Mouse (Mus musculus): ENCODE data around the gene Cd96.

The Cd96 gene

DNA sequence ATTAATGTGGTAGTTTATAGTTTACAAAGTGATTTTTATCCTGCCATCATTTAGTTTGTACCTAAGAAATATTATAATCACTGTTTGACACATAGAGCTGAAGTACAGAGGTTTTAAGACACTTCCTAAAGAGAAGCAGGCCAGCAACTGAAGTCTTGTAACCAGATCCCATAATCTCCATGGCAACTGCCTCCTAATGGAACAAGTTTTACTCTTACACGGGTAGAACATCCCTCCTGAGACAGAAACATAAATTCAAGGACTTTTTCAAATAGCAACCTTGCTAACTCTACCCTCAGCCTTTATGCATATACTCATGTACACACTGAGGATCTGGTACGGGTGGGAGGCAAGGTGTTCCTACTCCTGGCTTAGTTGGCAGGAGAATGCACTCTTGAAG is 83.8 kb downstream of the Cd96 start:
- no peak for DNase-seq (ENCODE audit: low spot score in 2 of 2)

DNA sequence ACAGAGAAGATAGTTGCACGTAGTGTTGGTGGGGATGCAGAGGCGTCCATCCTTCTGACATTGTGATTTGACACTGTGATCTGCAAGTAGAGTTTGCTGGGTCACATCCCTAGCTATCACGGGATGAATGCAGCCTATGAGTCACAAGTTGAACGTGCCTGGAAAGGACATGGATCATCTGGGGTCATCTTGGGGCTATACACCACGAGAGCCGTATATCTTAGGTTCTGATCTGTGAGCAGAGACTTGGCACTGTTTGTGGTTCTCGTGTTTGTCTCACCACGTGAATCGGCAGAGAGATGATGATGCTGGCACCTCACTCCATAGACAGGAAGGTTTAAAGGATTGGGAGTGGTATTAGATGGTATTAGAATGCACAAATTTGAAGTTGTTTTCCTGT is 86.2 kb downstream of the Cd96 start:
- DNase-seq (ENCODE audit: low spot score in 2 of 2) = no peak

DNA sequence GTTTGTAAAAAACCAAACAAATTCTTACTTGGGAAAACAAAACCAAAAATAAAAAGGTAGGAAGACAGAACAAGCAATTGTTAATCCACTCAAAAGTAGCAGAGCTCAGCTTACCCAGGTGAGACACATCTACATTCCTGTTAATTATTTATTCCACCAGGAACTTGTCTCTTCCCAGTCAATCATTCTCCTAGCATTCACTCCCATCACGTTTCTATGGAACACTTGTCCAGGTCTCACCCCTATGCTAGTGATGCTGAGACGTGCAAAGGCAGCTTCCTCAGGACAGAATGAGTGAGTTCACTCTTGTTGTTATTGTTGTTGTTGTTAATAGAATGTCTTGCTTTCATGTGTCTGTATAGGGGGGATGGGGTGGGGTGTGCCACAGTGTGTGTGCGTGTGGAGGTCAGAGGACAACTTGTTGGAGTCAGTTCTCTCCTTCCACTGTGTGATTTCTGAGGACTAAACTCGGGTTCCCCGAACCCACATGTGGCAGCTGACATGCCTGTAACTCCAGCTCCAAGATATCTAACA is 97.0 kb downstream of the Cd96 start:
- no peak for DNase-seq (ENCODE audit: low spot score in 2 of 2)

DNA sequence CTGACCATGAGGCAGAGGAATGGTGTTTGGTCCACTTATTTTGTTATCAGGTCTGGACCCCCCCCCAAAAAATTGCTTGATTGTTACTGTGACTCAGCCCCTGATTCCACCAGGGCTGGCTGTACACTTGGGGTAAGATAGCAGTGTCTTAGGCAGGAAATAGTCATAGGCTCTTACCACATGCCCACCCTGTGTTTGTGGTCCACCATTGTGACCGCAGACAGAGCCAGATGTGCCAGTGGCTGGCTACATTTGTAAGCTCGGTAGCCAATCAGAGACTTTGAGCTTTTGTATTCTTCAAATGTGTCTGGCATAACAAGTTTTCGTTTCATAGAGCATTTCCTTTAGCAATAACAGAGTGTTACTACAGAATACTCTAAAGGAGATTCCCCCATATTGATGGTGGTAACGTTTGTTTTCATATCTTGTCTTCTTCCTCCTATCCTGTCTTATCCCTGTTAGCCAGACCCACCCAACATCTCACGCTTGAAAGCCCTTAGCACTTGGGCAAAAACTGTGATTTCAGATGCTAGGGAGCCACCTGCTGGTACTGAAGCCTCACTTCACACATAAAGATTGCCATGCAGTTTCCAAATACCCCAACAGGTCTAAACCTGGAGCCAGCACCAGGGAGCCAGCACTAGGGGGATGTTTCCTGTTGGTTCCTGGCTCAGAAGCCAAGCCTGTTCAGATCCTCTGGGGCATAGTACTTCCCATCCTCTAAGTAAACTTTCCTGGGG is 97.7 kb downstream of the Cd96 start:
- DNase-seq (ENCODE audit: low spot score in 2 of 2) = peak; percentile 38 to 57

DNA sequence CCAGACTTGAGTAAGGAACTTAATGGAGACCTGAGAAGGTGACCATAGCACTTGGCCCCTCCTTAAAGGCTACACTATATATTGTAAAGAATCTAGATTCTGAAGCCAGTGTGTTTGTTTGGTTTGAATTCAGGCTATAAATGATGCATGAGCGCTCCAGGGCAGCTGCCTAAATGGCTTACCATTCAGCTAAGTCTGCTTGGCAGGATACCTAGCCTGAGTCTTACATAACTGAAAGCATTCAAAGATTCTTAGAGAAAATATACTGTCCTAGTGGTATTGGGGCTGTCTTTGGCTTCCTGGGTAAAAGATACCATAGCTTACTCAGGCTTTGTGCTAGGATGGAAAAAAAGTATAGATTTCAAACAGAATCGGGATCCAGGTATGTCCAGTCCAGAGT is 98.7 kb downstream of the Cd96 start:
- no peak for DNase-seq (ENCODE audit: low spot score in 2 of 2)

DNA sequence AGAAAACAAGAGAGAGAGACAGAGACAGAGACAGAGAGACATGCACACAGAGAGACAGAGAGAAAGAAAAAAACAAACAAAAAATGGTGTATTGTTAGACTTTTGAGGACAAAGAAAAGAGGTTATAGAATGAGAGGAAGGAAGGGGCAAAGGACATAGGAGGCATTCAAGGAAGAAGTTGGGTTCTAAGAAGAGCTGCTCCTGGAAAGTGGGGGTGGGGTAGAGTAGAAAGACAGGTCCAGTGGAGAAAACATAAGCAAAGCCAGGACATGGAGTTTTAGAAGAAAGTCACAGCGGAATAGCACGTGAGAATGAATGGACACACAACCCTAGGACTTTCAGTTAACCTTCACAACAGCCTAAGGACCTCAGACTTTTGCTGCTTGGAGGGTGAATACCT is 99.7 kb downstream of the Cd96 start:
- DNase-seq (ENCODE audit: low spot score in 2 of 2) = no peak

DNA sequence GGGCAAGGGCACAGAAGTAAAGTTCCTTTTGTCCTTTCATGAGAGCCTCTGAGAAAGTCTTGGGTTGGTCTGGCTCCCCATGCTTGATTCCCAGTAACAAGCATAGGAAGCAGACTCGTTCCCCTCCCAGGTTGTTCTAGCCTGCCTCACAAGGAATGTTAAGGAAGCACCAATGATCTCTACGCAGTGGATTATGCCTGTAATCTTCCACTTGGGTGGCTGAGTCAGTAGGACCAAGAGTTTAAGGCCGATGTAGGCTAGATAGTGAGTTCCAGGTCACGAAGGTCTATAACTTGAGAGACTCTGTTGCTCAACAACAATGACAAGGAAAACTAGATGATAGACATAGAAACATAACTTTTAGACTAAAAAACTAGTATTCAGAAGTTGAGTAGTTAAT is 100.3 kb downstream of the Cd96 start:
- no peak for DNase-seq (ENCODE audit: low spot score in 2 of 2)

DNA sequence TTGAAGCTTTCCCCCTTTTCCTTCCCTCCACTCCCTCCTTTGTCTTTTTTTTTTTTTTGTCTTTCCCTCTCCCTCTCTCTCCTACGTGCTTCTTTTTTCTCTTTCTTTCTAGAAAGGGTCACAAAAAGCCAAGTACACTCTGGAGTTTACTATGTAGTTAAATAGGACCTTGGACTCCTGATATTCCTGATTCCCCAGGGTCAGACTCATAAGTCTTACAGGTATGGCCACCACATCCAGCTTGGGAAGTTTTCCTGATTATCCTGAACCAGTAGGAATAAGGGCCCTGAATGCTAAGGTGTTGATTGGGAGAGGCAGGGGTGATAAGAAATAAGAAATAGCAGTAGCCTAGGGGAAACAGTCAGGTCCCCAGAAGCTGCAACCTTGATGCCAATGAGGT is 100.7 kb downstream of the Cd96 start:
- DNase-seq (ENCODE audit: low spot score in 2 of 2) = no peak

DNA sequence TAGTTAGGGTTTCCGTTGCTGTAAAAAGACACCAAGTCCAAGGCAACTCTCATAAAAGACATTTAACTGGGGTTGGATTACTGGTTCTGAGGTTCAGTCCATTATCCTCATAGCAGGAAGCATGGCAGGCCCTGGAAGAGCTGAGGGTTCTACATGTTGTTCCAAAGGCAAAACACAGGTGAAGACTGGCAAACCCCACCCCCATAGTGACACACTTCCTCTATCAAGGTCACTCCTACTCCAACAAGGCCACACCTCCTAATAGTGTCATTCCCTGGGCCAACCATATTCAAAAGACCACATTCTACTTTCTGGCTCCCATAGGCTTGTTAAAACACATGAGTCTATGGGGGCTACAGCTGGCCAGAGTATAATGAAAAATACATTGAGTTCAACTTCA is 108.4 kb downstream of the Cd96 start:
- no peak for DNase-seq (ENCODE audit: low spot score in 2 of 2)

DNA sequence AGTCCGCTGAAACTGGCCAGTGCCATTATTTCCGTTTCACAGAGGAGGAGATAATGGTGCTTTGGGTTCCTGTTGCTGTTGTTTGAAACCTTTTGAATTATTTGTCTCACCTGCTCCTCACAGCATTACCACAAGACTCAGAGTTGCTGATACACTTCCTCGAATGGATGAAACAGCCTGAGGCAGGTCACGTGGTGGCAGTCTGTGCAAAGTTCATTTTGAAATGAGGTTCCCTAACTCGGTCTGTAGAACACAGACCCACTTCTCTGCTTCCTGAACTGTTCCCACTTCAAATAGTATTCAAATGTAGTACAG is 109.2 kb downstream of the Cd96 start:
- DNase-seq (ENCODE audit: low spot score in 2 of 2) = peak; percentile 46 to 58

DNA sequence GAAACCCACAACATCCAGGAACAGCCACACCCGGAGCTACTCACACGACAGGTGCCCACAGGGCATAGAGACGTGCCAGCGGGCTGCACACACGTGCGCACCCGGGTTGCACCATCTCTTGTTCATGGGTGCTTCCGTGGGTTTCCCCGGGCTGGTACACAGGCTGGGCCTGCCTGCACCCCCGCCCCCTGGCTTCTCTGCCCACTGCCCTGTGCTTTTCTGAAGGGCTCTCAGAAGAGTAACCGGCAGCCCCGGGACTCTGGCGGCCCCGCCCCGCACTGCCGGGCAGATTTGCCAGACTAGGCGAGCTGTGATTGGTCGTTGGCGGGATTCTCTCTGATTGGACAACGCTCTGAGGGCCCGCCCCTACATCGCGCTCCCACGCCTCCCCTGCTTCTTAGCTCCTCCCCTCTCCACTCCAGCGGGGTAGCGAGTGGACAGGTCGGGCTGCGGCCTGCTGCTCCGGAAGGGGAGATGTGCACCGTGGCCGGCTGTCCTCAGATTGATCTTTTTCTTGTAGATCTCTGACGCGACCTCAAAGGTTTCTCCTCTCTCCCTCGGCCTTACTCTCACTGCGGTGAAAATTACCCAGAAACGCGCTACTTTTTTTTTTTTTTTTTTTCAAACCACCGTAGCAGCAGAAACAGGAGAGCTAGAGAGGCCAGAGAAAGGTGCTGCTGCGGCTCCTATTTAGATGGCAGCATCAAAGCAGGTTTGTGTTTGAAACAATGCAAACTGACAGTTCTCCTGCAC is 109.7 kb downstream of the Cd96 start, which contains the start of gene Plcxd2:
Gene Plcxd2, minus strand, starts transcription at position 66 of the 753 bp plus-strand sequence.
- peak; percentile 91 for DNase-seq (ENCODE audit: low spot score in 2 of 2)

DNA sequence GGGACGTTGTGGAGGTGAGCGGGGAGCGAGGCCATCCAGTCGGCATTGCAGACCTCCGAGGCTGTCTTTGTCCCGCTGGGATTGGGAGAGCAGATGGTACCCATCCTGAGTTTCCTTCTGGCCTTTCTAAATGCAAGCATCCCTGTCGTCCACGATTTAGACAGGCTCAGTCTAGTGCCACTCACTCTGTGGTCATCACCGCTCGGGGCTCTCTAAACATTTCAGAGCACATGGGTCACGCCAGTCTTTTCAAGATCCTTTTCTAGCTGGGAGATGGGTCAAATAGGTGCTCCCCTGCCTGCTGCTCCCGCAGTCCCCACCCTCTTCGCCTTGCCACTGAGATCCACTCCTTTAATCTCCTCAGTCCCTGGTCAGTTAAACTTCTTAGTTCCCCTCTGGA is 110.3 kb downstream of the Cd96 start:
- peak in 1 of 2 experiments; percentile 8 for DNase-seq (ENCODE audit: low spot score in 2 of 2)

DNA sequence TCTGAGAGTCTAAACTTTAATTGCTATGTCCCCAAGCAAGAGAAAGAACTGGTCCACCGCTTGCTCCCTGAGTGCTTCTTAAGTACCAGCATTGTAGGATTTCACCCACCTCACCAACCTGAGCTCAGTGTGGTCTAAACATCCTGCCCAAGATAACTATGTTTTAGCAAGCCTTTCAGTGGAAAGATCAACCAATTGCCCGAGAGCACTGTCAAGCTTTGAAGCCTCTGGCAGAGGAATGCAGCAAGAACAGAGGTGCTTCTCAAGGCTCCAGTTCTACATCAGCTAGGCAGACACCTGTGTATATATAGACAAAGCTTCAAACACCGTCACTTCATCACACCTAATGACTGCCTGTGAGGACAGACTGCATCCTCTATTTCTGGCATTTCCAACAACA is 111.3 kb downstream of the Cd96 start:
- DNase-seq (ENCODE audit: low spot score in 2 of 2) = peak; percentile 20 to 31

DNA sequence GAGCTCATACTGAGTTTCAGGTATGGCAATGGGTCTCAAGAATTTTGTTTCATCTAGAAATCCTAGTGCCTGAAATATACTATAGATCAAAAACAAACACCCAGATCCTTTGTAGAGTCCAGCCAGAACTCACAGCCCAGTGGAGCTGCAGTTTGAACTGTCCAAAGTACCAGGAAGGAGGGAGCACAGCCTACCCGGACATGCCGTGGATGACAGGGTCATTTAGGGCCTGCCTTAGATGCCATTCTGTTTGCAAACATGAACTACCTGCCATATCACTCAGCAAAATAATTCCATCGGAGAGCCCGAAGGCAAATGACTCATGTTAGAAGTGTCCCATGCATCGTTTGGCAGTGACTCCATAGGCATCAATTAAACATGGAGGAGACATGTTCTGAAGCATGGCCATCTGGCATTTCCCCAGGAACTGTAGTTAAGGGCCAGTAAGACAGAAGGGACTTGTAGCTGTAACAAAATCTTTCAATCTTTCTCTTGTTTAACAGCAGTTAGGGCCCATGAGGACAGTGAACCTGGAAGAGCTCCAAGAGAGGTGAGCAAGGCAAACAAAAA is 111.9 kb downstream of the Cd96 start:
- no peak for DNase-seq (ENCODE audit: low spot score in 2 of 2)

DNA sequence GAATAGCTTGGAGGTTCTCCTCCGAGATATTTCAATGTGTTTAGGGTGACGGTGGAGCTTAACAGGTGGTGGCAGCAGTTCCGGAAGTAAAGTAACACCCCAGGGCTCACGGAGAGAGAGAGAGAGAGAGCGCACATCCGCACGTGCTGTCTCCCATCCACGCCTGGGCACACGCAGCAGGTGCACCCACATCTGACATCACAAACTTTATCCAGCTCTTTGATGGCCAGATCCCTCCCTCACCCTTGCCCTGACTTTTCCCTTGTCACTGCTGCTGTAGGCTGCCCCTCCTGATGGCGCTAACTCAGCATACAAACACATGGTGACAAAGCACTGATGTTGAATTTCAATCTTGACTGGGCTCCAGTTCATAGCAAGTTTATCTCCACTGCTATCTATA is 113.8 kb downstream of the Cd96 start:
- peak; percentile 59 to 73 for DNase-seq (ENCODE audit: low spot score in 2 of 2)

DNA sequence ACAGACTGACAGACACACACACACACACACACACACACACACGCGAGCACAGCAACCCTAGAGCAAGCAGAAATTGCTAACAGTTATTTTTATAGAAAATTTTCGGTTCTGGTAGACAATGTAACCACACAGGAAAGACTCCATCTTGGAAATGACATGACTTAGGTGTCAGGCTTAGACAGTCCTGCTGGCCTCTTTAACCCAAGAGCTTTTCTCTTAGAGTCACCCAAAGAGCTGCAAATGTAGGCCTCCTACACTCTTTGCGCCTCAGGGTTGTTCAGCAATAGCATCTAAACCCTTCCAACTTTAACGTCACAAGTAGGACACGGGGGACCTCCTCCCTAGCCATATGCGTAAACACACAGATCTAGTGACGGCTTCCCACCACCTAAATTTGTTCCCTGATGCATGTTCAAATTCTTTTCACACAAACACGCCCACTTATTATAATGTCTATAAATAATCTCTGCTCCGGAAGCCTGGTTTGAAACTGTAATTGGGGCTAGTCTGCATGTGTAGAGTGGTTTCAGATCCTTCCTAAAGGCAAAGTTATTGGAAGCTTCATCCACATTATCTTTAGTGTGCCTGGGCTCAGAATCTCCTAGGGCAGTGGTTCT is 118.4 kb downstream of the Cd96 start:
- no peak for DNase-seq (ENCODE audit: low spot score in 2 of 2)

DNA sequence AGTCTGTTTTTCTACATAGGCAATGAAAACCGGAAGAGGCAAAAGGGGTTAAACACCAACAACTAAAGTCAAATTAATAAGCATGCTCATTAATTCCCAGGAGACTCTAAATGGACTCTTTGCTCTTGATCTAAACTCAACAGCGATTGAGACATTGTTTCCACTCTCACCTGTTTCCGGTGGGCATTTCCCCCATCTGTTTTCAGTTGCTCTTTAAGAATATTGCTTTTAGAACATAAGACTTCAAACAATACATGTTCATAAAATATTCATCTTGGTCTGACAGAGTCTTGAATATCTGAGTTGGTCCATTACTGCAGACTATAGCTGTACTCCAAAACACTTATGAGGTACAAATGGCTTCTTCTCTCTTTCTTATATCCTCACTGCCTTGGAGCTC is 119.1 kb downstream of the Cd96 start:
- DNase-seq (ENCODE audit: low spot score in 2 of 2) = no peak

DNA sequence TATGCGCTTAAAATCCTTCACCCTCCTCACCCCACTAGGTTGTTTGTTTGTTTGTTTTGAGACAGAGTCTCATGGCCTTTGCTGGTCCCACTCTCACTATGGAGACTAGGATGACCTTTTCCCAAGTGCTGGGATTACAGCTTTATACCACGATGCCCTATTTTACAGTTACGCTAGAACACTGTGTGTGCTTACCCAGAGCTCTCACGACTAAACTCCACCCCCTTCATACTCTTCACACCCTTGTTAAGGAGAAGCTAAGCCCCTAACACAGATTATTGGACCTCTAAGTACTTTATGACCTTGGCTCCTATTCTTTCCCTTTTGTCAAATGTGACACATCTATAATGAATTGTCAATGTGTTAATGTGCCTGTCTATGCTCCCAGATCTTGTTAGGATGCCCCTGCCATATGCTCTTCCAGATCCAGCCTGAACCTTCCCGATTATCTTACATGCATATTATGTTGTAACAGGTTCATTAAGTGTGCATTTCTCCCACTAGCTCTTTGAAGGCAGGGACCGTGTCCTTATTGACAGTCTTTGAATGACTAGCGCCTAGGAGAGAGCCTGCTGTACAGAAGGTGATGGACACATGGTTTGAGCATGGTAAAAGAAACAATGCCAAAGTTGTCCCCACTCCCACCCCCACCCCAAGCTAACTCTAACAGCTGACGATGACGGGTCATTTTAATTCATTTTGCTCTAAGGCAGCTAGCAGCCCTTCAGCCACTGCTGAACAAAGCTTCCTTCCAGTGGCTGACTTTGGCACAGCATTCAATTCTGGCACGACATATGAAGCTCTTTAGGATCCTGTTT is 120.5 kb downstream of the Cd96 start:
- DNase-seq (ENCODE audit: low spot score in 2 of 2) = no peak

DNA sequence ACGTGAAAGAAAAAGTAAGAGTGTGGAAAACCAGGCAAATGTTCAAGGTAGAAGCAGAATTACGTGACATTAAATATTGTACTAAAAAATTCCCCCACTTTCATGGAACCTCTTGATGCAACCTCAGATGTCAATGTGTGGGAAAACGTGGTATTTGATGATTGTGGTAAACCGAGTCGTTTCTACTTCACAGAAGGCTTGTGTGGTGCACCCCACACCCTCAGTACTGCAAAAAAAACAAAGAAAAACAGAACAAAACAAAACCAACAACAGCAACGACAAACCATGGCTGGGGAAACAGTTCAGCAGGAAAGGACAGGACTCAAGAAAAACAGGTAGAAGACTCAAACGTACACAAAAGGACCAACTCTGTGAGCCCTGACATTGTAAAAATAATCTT is 121.8 kb downstream of the Cd96 start:
- DNase-seq (ENCODE audit: low spot score in 2 of 2) = no peak

DNA sequence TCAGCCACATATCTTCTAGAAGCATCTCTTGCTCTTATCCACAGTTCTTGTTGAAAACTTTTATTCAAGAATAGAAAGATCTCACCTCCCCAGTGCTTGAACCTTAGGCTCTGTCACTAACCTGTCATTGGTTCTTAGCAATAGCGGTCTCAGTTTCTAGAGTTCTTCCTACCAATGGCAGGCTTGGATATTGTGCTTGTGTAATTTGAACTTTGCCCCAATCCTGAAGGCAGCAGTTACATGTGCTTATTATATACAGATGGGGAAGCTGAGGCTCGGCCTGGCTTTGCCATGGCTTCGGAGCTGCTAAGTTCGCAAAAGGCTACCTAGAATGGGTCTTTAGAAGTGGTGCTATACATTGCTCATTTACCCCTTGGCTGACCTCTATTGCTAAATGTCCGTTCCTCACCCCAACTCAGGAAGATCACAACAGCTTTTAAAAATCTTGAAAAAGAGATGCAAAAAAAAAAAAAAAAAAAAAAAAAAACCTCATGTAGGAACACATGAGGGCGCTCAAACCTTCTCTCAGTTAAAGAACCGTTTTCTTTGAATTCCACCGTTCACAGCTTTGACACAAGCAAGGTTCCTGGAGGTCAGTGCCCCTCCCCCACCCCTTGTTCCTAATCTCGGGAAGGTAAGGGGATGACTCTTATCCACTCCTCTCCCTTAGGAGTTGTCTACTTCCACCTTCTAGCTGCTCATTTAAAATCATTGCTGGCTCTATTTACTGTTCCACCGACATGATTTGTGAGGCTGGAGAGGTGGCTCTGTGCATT is 129.0 kb downstream of the Cd96 start:
- DNase-seq (ENCODE audit: low spot score in 2 of 2) = peak in 1 of 2 experiments; percentile 16

DNA sequence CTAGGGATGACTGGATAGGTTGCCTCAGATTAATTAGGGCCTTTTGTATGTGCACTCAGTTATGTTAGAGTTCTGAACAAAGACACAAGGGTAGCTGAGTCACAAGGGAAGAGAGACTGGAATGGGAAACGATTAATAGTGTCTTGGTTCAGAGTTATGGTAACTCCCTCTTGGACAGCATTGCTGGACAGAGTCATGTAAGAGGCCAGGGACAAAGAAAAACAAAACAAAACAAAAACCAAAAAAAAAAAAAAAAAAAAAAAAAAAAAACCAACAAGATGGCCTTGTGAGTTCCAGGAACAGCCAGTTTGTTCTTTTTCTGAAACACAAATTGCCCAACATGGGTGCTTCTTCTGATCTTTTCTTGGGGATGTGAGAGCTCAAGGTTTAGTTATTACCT is 133.8 kb downstream of the Cd96 start:
- no peak for DNase-seq (ENCODE audit: low spot score in 2 of 2)

Data from thymus, postnatal 10 days (tissue).